Mouse (Mus musculus) C2C12 (cell line): ENCODE data around the gene Kctd2. TPM values are rescaled to one million over a fixed set of nuclear protein-coding genes. Genes with fewer than 3 reads are reported as not detected.

Source experiments
- H3K27me3 ChIP-seq: one replicate; pipeline ENCODE4 v1.6.1; 2011; ENCODE audit not compliant: control insufficient read depth, insufficient read depth, insufficient read length
- H3K36me3 ChIP-seq: one replicate; pipeline ENCODE4 v1.6.1; 2011; ENCODE audit not compliant: control insufficient read depth, insufficient read depth
- H3K4me3 ChIP-seq: one replicate; pipeline ENCODE4 v1.5.1; 2011; ENCODE audit warnings: mild to moderate bottlenecking, control low read depth; ENCODE audit not compliant: poor library complexity, insufficient read depth, severe bottlenecking
- H3K79me2 ChIP-seq: one replicate; pipeline ENCODE4 v1.6.1; 2011; ENCODE audit not compliant: control insufficient read depth, insufficient read depth
- H3K79me3 ChIP-seq: one replicate; pipeline ENCODE4 v1.6.1; 2011; ENCODE audit warnings: low read depth, control low read depth
- H3ac ChIP-seq: one replicate; pipeline ENCODE3; 2011; ENCODE audit warnings: low read depth; ENCODE audit not compliant: control insufficient read depth, insufficient read length
- CEBPB ChIP-seq: IDR thresholded peaks from one replicate; pipeline ENCODE4 v1.6.1; 2011; ENCODE audit warnings: low read depth, mild to moderate bottlenecking, control low read depth, moderate library complexity
- CTCF ChIP-seq: IDR thresholded peaks from one replicate; pipeline ENCODE4 v1.5.1; 2011; ENCODE audit not compliant: control insufficient read depth, insufficient read depth, insufficient read length
- FOSL1 ChIP-seq: IDR thresholded peaks from one replicate; pipeline ENCODE4 v1.8.0; 2011; ENCODE audit warnings: mild to moderate bottlenecking, low read length; ENCODE audit not compliant: poor library complexity, insufficient read depth, severe bottlenecking
- MAX ChIP-seq: IDR thresholded peaks from one replicate; pipeline ENCODE4 v1.6.1; 2011; ENCODE audit warnings: mild to moderate bottlenecking, control low read depth
- MYOD1 ChIP-seq: IDR thresholded peaks from one replicate; pipeline ENCODE4 v1.6.1; 2011; ENCODE audit warnings: low read depth; ENCODE audit not compliant: control insufficient read depth, insufficient read length
- MYOG ChIP-seq: IDR thresholded peaks from one replicate; pipeline ENCODE4 v1.6.1; 2011; ENCODE audit not compliant: control insufficient read depth, insufficient read length; ENCODE audit errors: extremely low read depth
- USF1 ChIP-seq: IDR thresholded peaks from one replicate; pipeline ENCODE4 v1.6.1; 2011; ENCODE audit warnings: low read depth, mild to moderate bottlenecking, control low read depth, moderate library complexity
- polyA plus RNA-seq: library from polyadenylated mRNA; unstranded; fragments of >200 nt; fragmentation: generic; extraction: Trizol; gene quantifications from one replicate; pipeline ENCODE4 v1.2.1, GENCODE M21; 2012; ENCODE audit warnings: missing spikeins

Kctd2 gene
- polyA plus RNA-seq, 1 experiment = 26.7 TPM

DNA sequence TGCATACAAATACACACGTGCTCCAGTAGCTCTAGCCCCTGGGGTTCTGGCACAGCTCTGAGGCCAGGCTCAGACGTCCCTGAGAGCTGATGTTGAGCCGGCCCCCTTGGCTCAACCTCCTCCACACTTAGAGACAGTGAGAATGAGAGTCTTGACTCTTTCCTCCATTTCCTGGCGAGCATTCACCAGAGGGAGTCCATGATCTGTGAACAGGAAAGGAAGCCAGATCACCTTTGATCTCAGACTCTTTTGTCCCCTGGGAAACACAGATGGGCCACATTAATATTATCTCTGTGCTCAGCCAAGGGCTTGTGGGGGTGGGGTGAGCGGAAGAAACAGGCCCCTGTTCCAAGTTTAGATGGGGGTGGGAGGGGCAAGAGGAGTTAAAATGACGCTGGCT lies 37.5 kb downstream of the Kctd2 start:
- Histone ChIP-seq H3ac (no peak overlapping the region), H3K4me3 (no peak overlapping the region), H3K27me3 (peaks cover 19% of the 10 kb centered on the region), H3K79me3 (no peaks in the 10 kb centered on the region), H3K79me2 (no peaks in the 10 kb centered on the region), H3K36me3 (no peaks in the 10 kb centered on the region)
- TF ChIP-seq FOSL1 (no peak), CTCF (no peak), USF1 (no peak), MYOG (no peak), CEBPB (no peak), MAX (no peak), MYOD1 (no peak)

DNA sequence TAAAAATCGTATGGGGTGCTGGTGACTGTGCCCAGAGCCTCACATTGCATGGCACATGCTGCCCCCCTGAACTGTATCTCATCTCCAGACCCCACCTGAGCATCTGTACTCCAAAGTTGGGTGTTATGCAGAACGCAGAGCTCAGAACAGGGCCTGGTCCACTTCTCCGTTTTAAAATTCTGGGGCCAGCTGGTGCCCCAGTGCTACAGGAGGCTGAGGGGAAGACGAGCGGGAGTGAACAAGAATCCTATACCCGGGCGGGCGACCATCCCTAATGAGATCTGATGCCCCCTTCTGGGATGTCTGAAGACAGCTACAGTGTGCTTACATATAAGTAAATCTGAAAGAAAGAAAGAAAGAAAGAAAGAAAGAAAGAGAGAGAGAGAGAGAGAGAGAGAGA lies 41.0 kb downstream of the Kctd2 start:
- no peak overlapping the region for H3K4me3 ChIP-seq
- TF ChIP-seq CEBPB (no peak), CTCF (no peak), MAX (no peak), FOSL1 (no peak)
- H3ac ChIP-seq = no peak overlapping the region
- no peaks in the 10 kb centered on the region for H3K79me3 ChIP-seq
- no peaks in the 10 kb centered on the region for H3K79me2 ChIP-seq
- H3K27me3 ChIP-seq = peaks cover 26% of the 10 kb centered on the region
- H3K36me3 ChIP-seq = no peaks in the 10 kb centered on the region

DNA sequence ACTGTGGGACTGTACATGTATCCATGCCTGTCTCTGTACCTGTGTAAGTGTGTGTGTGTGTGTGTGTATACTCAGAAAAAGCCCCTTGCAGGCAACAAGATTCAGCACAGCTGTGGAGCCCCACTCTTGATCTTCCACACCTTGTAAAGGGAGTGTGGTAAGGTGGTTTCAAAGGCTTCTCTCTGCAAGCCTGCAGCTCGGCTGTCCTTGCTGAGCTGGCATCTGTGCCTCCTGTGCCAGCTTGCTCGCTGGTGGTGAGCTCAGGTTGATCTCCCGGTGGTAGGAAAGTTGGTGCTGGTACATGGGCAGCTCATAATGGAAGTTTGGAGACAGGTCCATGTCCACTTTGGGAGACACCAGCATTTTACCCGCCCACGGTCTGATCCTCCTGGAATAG lies 41.9 kb downstream of the Kctd2 start:
- no peak overlapping the region for H3ac ChIP-seq
- TF ChIP-seq MAX (no peak), MYOG (no peak), CEBPB (no peak), MYOD1 (no peak), USF1 (no peak)
- H3K4me3 ChIP-seq = no peak overlapping the region
- H3K79me3 ChIP-seq = no peaks in the 10 kb centered on the region
- no peaks in the 10 kb centered on the region for H3K79me2 ChIP-seq
- H3K36me3 ChIP-seq = no peaks in the 10 kb centered on the region
- peaks cover 26% of the 10 kb centered on the region for H3K27me3 ChIP-seq

DNA sequence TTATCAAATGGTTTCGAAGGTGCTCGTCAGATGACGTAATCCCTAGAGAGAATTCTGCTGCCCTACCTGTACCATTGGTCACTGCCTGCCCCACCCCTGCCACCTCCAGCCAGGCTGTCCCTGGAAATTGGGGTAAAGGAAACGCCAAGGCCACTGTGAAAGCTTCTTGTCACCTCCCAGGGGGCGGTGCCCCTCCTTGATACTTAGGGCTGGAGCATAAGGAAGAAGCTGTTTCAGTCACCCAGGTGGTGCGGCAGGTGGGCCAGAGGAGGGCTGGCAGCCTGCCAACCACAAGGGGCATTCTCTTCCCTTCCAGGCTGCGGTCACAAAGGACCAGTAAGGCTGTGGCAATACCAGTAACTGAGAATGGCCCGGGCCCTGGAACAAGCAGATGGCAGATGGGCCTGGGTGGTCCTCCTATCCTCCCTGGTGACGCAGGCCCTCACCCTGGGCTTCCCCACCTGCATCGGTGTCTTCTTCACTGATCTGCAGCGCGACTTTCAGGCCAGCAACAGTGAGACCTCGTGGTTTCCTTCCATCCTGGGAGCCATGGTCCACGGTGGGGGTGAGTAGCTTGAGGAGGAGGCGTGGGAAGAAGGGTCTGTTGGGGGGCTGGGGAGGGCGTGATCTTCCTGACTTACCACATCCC lies 42.4 kb downstream of the Kctd2 start, which contains the start of gene Slc16a5:
Gene Slc16a5 (plus strand): TSS at position 232 of the 649 bp plus-strand sequence.
- peaks cover 26% of the 10 kb centered on the region for H3K27me3 ChIP-seq
- H3K79me2 ChIP-seq = no peaks in the 10 kb centered on the region
- TF ChIP-seq MYOD1 (no peak), MYOG (no peak), CTCF (no peak), USF1 (no peak), MAX (no peak), CEBPB (no peak), FOSL1 (no peak)
- H3ac ChIP-seq = no peak within 1 kb of the TSS
- no peak within 1 kb of the TSS for H3K4me3 ChIP-seq
- no peaks in the 10 kb centered on the region for H3K79me3 ChIP-seq
- no peaks in the 10 kb centered on the region for H3K36me3 ChIP-seq

DNA sequence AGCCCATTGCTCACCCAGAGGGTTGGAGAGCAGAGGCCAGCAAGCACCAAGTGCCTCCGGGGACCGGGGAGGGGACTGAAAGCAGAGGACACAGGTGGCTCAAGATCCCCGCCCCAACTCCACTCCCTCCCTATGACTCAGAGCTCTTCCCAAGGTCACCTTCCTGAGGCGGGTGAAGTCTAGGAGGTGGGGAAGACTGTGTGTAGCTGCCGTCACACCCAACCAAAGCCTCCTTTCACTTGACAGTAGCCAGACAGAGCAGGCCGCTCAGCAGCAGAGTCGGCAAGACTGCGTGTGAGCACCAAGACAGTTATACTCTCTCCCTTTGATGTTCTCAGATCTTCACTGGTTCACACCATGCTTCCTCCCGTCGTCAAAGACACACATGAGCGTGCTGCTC lies 43.5 kb downstream of the Kctd2 start:
- Histone ChIP-seq H3K27me3 (peaks cover 22% of the 10 kb centered on the region), H3K79me3 (no peaks in the 10 kb centered on the region), H3K4me3 (no peak overlapping the region), H3K79me2 (no peaks in the 10 kb centered on the region), H3K36me3 (no peaks in the 10 kb centered on the region), H3ac (no peak overlapping the region)
- TF ChIP-seq MYOD1 = no peak
- TF ChIP-seq CTCF = no peak
- no peak for TF ChIP-seq FOSL1
- no peak for TF ChIP-seq MAX
- no peak for TF ChIP-seq CEBPB
- TF ChIP-seq MYOG = no peak
- TF ChIP-seq USF1 = no peak

DNA sequence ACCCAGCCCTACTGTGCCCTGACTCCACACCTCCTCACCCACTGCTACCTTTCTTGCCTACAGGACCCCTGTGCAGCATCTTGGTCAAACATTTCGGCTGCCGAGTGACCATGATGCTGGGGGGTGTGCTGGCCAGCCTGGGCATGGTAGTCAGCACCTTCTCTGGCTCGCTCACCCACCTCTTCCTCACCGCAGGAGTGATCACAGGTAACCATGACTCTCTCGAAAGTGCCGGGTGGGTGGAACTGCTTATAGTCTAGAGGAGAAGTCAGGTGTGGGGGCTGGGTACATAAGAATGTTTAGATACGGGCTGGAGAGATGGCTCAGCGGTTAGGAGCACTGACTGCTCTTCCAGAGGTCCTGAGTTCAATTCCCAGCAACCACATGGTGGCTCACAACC lies 44.9 kb downstream of the Kctd2 start:
- Histone ChIP-seq H3ac (no peak overlapping the region), H3K4me3 (no peak overlapping the region), H3K36me3 (no peaks in the 10 kb centered on the region), H3K27me3 (peaks cover 17% of the 10 kb centered on the region), H3K79me2 (no peaks in the 10 kb centered on the region), H3K79me3 (no peaks in the 10 kb centered on the region)
- TF ChIP-seq MYOG (no peak), MAX (no peak)
